Mouse (Mus musculus): ENCODE data around the gene Adarb2. TPM values are rescaled to one million over a fixed set of nuclear protein-coding genes. Genes with fewer than 3 reads are reported as not detected.

Adarb2 gene
- polyA plus RNA-seq, 1 experiment = not detected

GRCm38 (mm10) chr13:8563161-8563560, 360.5 kb downstream of the Adarb2 start:
- TF ChIP-seq CTCF (conservative IDR thresholded peaks at IDR 0.05; ENCODE audit: insufficient read depth, insufficient read length, low read depth, low read length) (no peak), POLR2A (IDR thresholded peaks at IDR 0.05; ENCODE audit: low read depth, low read length) (no peak)
- H3K36me3 ChIP-seq (ENCODE audit: control insufficient read depth, insufficient read depth, low read length) = no peaks in the 10 kb centered on the region
- no peak overlapping the region for H3K4me3 ChIP-seq (ENCODE audit: insufficient read depth, low read depth, low read length)
- H3K27ac ChIP-seq (ENCODE audit: insufficient read depth, low read depth, low read length) = no peak overlapping the region
- H3K4me1 ChIP-seq (ENCODE audit: control insufficient read depth, insufficient read depth, low read length) = no peaks in the 10 kb centered on the region
- 44% methylated on average over 7 of the region's 7 CpGs for WGBS
- no peak for DNase-seq
- H3K27me3 ChIP-seq (replicated peaks; ENCODE audit: control insufficient read depth, insufficient read depth, low read length) = no peaks in the 10 kb centered on the region

GRCm38 (mm10) chr13:8567111-8568026, 364.7 kb downstream of the Adarb2 start:
- Histone ChIP-seq H3K27me3 (replicated peaks; ENCODE audit: control insufficient read depth, insufficient read depth, low read length) (no peaks in the 10 kb centered on the region), H3K4me3 (ENCODE audit: insufficient read depth, low read depth, low read length) (no peak overlapping the region), H3K27ac (ENCODE audit: insufficient read depth, low read depth, low read length) (no peak overlapping the region), H3K4me1 (ENCODE audit: control insufficient read depth, insufficient read depth, low read length) (no peaks in the 10 kb centered on the region), H3K36me3 (ENCODE audit: control insufficient read depth, insufficient read depth, low read length) (no peaks in the 10 kb centered on the region)
- DNase-seq = no peak
- 69% methylated on average over 15 of the region's 15 CpGs for WGBS
- TF ChIP-seq POLR2A (IDR thresholded peaks at IDR 0.05; ENCODE audit: low read depth, low read length) (no peak), CTCF (conservative IDR thresholded peaks at IDR 0.05; ENCODE audit: insufficient read depth, insufficient read length, low read depth, low read length) (no peak)

- WGBS = 84% methylated on average over 13 of the region's 13 CpGs
- DNase-seq = no peak
Observed at GRCm38 (mm10) chr13:8570269-8570668, 367.6 kb downstream of the Adarb2 start.

GRCm38 (mm10) chr13:8573908-8574307, 371.2 kb downstream of the Adarb2 start:
- DNase-seq = no peak
- Histone ChIP-seq H3K27me3 (replicated peaks; ENCODE audit: control insufficient read depth, insufficient read depth, low read length) (no peaks in the 10 kb centered on the region; the same call in 1 of the 2 replicates), H3K4me3 (ENCODE audit: insufficient read depth, low read depth, low read length) (no peak overlapping the region), H3K27ac (ENCODE audit: insufficient read depth, low read depth, low read length) (no peak overlapping the region), H3K4me1 (ENCODE audit: control insufficient read depth, insufficient read depth, low read length) (no peaks in the 10 kb centered on the region), H3K36me3 (ENCODE audit: control insufficient read depth, insufficient read depth, low read length) (no peaks in the 10 kb centered on the region)
- TF ChIP-seq POLR2A (IDR thresholded peaks at IDR 0.05; ENCODE audit: low read depth, low read length) = no peak
- 35% methylated on average over 12 of the region's 12 CpGs for WGBS

More at GRCm38 (mm10) chr13:8570269-8570668, 367.6 kb downstream of the Adarb2 start:
- Histone ChIP-seq H3K27ac (ENCODE audit: insufficient read depth, low read depth, low read length) (no peak overlapping the region), H3K27me3 (replicated peaks; ENCODE audit: control insufficient read depth, insufficient read depth, low read length) (no peaks in the 10 kb centered on the region; the same call in 1 of the 2 replicates), H3K4me1 (ENCODE audit: control insufficient read depth, insufficient read depth, low read length) (no peaks in the 10 kb centered on the region), H3K36me3 (ENCODE audit: control insufficient read depth, insufficient read depth, low read length) (no peaks in the 10 kb centered on the region), H3K4me3 (ENCODE audit: insufficient read depth, low read depth, low read length) (no peak overlapping the region)
- no peak for TF ChIP-seq CTCF (conservative IDR thresholded peaks at IDR 0.05; ENCODE audit: insufficient read depth, insufficient read length, low read depth, low read length)
- TF ChIP-seq POLR2A (IDR thresholded peaks at IDR 0.05; ENCODE audit: low read depth, low read length) = no peak

- no peak for DNase-seq
- H3K27me3 ChIP-seq (replicated peaks; ENCODE audit: control insufficient read depth, insufficient read depth, low read length) = no peaks in the 10 kb centered on the region
- no peak overlapping the region for H3K27ac ChIP-seq (ENCODE audit: insufficient read depth, low read depth, low read length)
- no peak overlapping the region for H3K4me3 ChIP-seq (ENCODE audit: insufficient read depth, low read depth, low read length)
- H3K36me3 ChIP-seq (ENCODE audit: control insufficient read depth, insufficient read depth, low read length) = no peaks in the 10 kb centered on the region
- TF ChIP-seq CTCF (conservative IDR thresholded peaks at IDR 0.05; ENCODE audit: insufficient read depth, insufficient read length, low read depth, low read length) (no peak), POLR2A (IDR thresholded peaks at IDR 0.05; ENCODE audit: low read depth, low read length) (no peak)
- WGBS = 77% methylated on average over 8 of the region's 8 CpGs
- no peaks in the 10 kb centered on the region for H3K4me1 ChIP-seq (ENCODE audit: control insufficient read depth, insufficient read depth, low read length)
Observed at GRCm38 (mm10) chr13:8584257-8585005, 381.8 kb downstream of the Adarb2 start.

- 71% methylated on average over 7 of the region's 7 CpGs for WGBS
- Histone ChIP-seq H3K4me3 (ENCODE audit: insufficient read depth, low read depth, low read length) (no peak overlapping the region), H3K36me3 (ENCODE audit: control insufficient read depth, insufficient read depth, low read length) (no peaks in the 10 kb centered on the region), H3K27me3 (replicated peaks; ENCODE audit: control insufficient read depth, insufficient read depth, low read length) (no peaks in the 10 kb centered on the region), H3K4me1 (ENCODE audit: control insufficient read depth, insufficient read depth, low read length) (no peaks in the 10 kb centered on the region), H3K27ac (ENCODE audit: insufficient read depth, low read depth, low read length) (no peak overlapping the region)
- TF ChIP-seq CTCF (conservative IDR thresholded peaks at IDR 0.05; ENCODE audit: insufficient read depth, insufficient read length, low read depth, low read length) (no peak), POLR2A (IDR thresholded peaks at IDR 0.05; ENCODE audit: low read depth, low read length) (no peak)
- no peak for DNase-seq
Observed at GRCm38 (mm10) chr13:8587447-8587846, 384.8 kb downstream of the Adarb2 start.

GRCm38 (mm10) chr13:8590460-8590859, 387.8 kb downstream of the Adarb2 start:
- DNase-seq = no peak
- Histone ChIP-seq H3K27me3 (replicated peaks; ENCODE audit: control insufficient read depth, insufficient read depth, low read length) (no peaks in the 10 kb centered on the region), H3K36me3 (ENCODE audit: control insufficient read depth, insufficient read depth, low read length) (no peaks in the 10 kb centered on the region), H3K4me1 (ENCODE audit: control insufficient read depth, insufficient read depth, low read length) (no peaks in the 10 kb centered on the region), H3K27ac (ENCODE audit: insufficient read depth, low read depth, low read length) (no peak overlapping the region), H3K4me3 (ENCODE audit: insufficient read depth, low read depth, low read length) (no peak overlapping the region)
- TF ChIP-seq POLR2A (IDR thresholded peaks at IDR 0.05; ENCODE audit: low read depth, low read length) (no peak), CTCF (conservative IDR thresholded peaks at IDR 0.05; ENCODE audit: insufficient read depth, insufficient read length, low read depth, low read length) (no peak)
- WGBS = 83% methylated on average over 3 of the region's 3 CpGs
